Mouse (Mus musculus) small intestine, adult 2 months (tissue): ENCODE results near the gene F9. TPM values are rescaled to one million over a fixed set of nuclear protein-coding genes. Genes with fewer than 3 reads are reported as not detected.
A peak's percentile ranks its signal among the peaks of the same experiment; 100 is the strongest.

Source experiments
- H3K27ac ChIP-seq: fragments of 200-500 bp; 2 replicates; pipeline ENCODE4 v1.5.1; 2012; ENCODE audit warnings: low read depth, low read length, control low read depth, inconsistent platforms; ENCODE audit not compliant: insufficient read depth
- H3K27me3 ChIP-seq: fragments of 200-500 bp; 2 replicates; pipeline ENCODE4 v1.6.1; 2012; ENCODE audit warnings: mild to moderate bottlenecking, moderate library complexity, low read length, inconsistent platforms; ENCODE audit not compliant: control insufficient read depth, insufficient read depth
- H3K36me3 ChIP-seq: fragments of 200-500 bp; 2 replicates; pipeline ENCODE4 v1.6.1; 2012; ENCODE audit warnings: mild to moderate bottlenecking, low read length, control low read depth, inconsistent platforms; ENCODE audit not compliant: control insufficient read depth, insufficient read depth
- H3K4me1 ChIP-seq: fragments of 200-500 bp; 2 replicates; pipeline ENCODE4 v1.6.1; 2012; ENCODE audit warnings: low read length, inconsistent platforms, mixed read lengths; ENCODE audit not compliant: control insufficient read depth, insufficient read depth, insufficient read length
- H3K4me3 ChIP-seq: fragments of 200-500 bp; 2 replicates; pipeline ENCODE4 v1.5.1; 2012; ENCODE audit warnings: low read depth, mild to moderate bottlenecking, control low read depth, inconsistent platforms, low read length, moderate library complexity
- CTCF ChIP-seq: fragments of 200-500 bp; IDR thresholded peaks from 2 replicates; pipeline ENCODE4 v1.5.1; 2012; ENCODE audit warnings: low read depth, mild to moderate bottlenecking, control low read depth, inconsistent platforms, low read length, moderate library complexity, mixed read lengths; ENCODE audit not compliant: insufficient replicate concordance, insufficient read length; ENCODE audit errors: extremely low read depth
- POLR2A ChIP-seq: fragments of 200-500 bp; IDR thresholded peaks from 2 replicates; pipeline ENCODE4 v1.6.1; 2012; ENCODE audit warnings: low read depth, mild to moderate bottlenecking, control low read depth, inconsistent platforms, low read length, moderate library complexity
- WGBS: fragments of 180-500 bp; shearing (Covaris S2); methylation state at CpG from one replicate; pipeline ENCODE4 v1.1.7; 2018; 5-methylcytosine and 5-hydroxymethylcytosine counted together
- polyA plus RNA-seq: library from polyadenylated mRNA; depleted of rRNA; stranded (reverse); fragments of >200 nt; gene quantifications from 2 replicates; pipeline ENCODE4 v1.2.3, GENCODE M21; 2012; rRNA removed

Gene F9
- polyA plus RNA-seq, 1 experiment: not detected

DNA sequence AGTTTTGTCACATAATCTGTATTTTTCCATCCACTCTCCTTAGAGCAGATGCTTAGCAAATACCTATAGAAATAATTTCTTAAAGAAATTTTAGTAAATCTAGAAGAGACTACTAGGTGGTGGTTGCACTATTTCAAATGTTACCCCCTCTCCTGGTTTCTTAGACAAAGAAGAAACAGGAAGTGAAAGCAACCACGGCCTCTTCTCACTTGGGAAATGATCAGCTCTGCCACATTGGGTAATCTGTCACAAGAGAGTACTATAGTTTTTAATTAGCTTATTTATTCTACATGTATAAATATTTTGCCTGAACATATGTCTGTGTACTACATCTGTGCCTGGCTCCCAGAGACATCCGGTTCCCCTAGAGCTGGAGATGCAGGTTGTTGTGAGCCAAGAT, 22.3 kb downstream of the F9 start:
- H3K27ac ChIP-seq: no peak overlapping the region
- TF ChIP-seq CTCF: no peak
- TF ChIP-seq POLR2A: no peak
- H3K4me3 ChIP-seq: no peak overlapping the region
- no peaks in the 10 kb centered on the region for H3K27me3 ChIP-seq
- no peaks in the 10 kb centered on the region for H3K36me3 ChIP-seq
- 77% methylated on average over 2 of the region's 2 CpGs for WGBS
- no peaks in the 10 kb centered on the region for H3K4me1 ChIP-seq

DNA sequence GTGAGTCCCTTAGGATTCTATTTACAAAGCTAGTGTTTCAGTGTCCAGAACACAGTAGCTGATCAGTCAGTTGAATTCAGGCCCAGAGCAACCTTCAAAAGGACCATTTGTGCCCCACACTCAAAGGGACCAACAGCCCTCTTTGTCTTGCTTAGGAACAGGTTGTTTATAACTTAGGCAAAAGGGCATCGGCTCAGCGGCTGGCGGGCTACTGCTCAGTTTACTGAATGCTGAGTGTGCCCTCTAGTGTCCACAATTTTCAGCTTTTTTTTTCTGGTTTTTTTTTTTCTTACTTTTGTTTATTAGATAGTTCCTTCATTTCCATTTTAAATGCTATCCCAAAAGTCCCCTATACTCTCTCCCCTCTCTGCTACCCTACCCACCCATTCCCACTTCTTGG, 27.4 kb downstream of the F9 start:
- 17% methylated on average over 3 of the region's 3 CpGs for whole genome bisulfite sequencing
- H3K4me1 ChIP-seq: no peaks in the 10 kb centered on the region
- no peak overlapping the region for H3K27ac ChIP-seq
- no peaks in the 10 kb centered on the region for H3K27me3 ChIP-seq
- no peaks in the 10 kb centered on the region for H3K36me3 ChIP-seq
- H3K4me3 ChIP-seq: no peak overlapping the region
- TF ChIP-seq POLR2A (no peak), CTCF (peak; percentile 16; the same call in 1 of the 2 replicates)

DNA sequence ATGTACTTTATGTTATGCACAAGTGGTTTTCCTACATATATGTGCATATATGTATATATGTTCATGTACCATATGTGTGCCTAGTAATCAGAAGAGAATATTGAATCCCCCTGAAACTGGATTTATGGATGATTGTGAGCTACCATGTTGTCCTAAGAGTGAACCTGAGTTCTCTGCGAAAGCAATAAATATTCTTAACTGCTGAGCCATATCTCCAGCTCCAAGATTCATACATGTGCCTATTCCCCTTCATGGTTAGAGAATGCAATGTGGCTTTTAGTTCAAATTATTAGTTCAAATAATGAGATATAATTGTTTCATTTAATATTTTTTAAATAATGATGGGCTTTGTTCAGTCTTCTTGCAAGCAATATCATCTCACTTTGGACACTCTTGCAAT, 55.5 kb downstream of the F9 start:
- TF ChIP-seq CTCF: no peak
- TF ChIP-seq POLR2A: no peak
- 35% methylated on average over 1 of the region's 1 CpGs for WGBS
- H3K27ac ChIP-seq: no peak overlapping the region
- no peaks in the 10 kb centered on the region for H3K4me1 ChIP-seq
- no peak overlapping the region for H3K4me3 ChIP-seq
- H3K36me3 ChIP-seq: no peaks in the 10 kb centered on the region
- no peaks in the 10 kb centered on the region for H3K27me3 ChIP-seq

DNA sequence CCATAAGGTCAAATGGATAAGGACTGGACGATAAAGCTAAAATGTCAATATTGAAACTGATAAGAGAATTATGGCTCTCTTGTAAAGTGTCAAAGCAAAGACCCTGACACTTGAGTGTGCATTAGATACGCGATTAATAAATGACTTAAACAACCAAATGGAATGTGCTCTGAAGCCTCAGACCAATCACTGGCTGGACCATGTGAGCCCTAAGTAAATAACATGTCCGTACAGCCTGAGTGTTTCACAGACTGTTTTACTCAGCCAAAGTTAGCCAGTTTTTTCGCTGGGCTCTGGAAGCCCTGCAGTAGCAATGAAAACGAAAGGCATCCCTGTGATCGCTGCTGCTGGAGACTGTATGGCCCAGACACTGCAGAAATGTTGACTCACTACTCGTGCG, 55.9 kb downstream of the F9 start:
- Histone ChIP-seq H3K27ac (no peak overlapping the region), H3K27me3 (no peaks in the 10 kb centered on the region), H3K4me1 (no peaks in the 10 kb centered on the region), H3K36me3 (no peaks in the 10 kb centered on the region), H3K4me3 (no peak overlapping the region)
- 29% methylated on average over 9 of the region's 9 CpGs for WGBS
- TF ChIP-seq CTCF: no peak
- no peak for TF ChIP-seq POLR2A

DNA sequence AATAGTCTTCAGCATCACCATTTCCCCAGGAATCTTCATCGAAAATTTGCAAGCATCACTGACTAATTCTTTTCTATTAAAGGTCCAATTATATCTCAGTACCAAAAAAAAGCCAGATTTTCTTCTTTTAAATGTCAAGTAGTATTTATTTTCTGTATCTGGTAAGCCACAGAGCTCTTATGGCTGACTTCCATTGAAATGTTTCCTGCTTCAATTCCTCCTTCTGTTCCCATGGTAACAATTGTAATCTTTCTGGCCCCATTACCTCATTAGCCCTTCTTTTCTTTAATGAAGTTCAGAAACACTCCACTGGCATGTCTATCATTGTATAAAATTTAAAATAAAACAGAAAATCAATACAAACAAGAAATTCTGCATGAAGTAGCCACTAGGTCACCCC, 76.1 kb downstream of the F9 start:
- TF ChIP-seq POLR2A: no peak
- TF ChIP-seq CTCF: no peak
- H3K4me1 ChIP-seq: no peaks in the 10 kb centered on the region
- H3K36me3 ChIP-seq: no peaks in the 10 kb centered on the region
- no peak overlapping the region for H3K4me3 ChIP-seq
- H3K27ac ChIP-seq: no peak overlapping the region
- WGBS: 83% methylated on average over 1 of the region's 1 CpGs
- no peaks in the 10 kb centered on the region for H3K27me3 ChIP-seq

Other genes with a start within 250 kb of the F9 start
- gene Mcf2, start 179.6 kb downstream of the F9 start, polyA plus RNA-seq: not detected in 2 replicates